Mouse (Mus musculus): Measurements from ENCODE around the gene Ihh. TPM values are rescaled to one million over a fixed set of nuclear protein-coding genes. Genes with fewer than 3 reads are reported as not detected.

Gene Ihh
- total RNA-seq, 2 experiments from 2014 or later: 0.30 to 0.33 TPM

- peak; percentile 25 to 66 for DNase-seq (ENCODE audit: low spot score in 2 of 2)
- intact Hi-C loops (cut with DNase I): loop anchor here (5.0 kb wide), 1 partner anchor 68 kb away; no protein-coding TSS in a partner anchor
Measured at GRCm38 (mm10) chr1:74948784-74949665, 2.4 kb downstream of the Ihh start.

- no peak for DNase-seq (ENCODE audit: low spot score in 2 of 2)
- intact Hi-C loops (cut with DNase I): loop anchor here (5.0 kb wide), 1 partner anchor 69 kb away; no protein-coding TSS in a partner anchor
Measured at GRCm38 (mm10) chr1:74947986-74948670, 3.3 kb downstream of the Ihh start.

- intact Hi-C loops (cut with DNase I): no loop called here
- no peak for DNase-seq (ENCODE audit: low spot score in 2 of 2)
Measured at GRCm38 (mm10) chr1:74941651-74942360, 9.7 kb downstream of the Ihh start.

GRCm38 (mm10) chr1:74939762-74940161 lies 11.7 kb downstream of the Ihh start:
- intact Hi-C loops (cut with DNase I): no loop called here
- DNase-seq (ENCODE audit: low spot score in 2 of 2): no peak

- no peak for DNase-seq (ENCODE audit: low spot score in 2 of 2)
- intact Hi-C loops (cut with DNase I): no loop called here
Measured at GRCm38 (mm10) chr1:74936221-74936830, 15.1 kb downstream of the Ihh start.

- intact Hi-C loops (cut with DNase I): no loop called here
- DNase-seq (ENCODE audit: low spot score in 2 of 2): peak; percentile 59 to 83
Measured at GRCm38 (mm10) chr1:74935402-74935801, 16.1 kb downstream of the Ihh start, which contains the start of gene Cfap65. Gene Cfap65 (minus strand): TSS chr1:74935599.

- intact Hi-C loops (cut with DNase I): no loop called here
- DNase-seq (ENCODE audit: low spot score in 2 of 2): no peak
Measured at GRCm38 (mm10) chr1:74927621-74928296, 23.7 kb downstream of the Ihh start.

- peak; percentile 16 to 54 for DNase-seq (ENCODE audit: low spot score in 2 of 2)
- intact Hi-C loops (cut with DNase I): no loop called here
Measured at GRCm38 (mm10) chr1:74926721-74927120, 24.8 kb downstream of the Ihh start.

GRCm38 (mm10) chr1:74924464-74924863 lies 27.0 kb downstream of the Ihh start:
- intact Hi-C loops (cut with DNase I): no loop called here
- DNase-seq (ENCODE audit: low spot score in 2 of 2): no peak

- no peak for DNase-seq (ENCODE audit: low spot score in 2 of 2)
- intact Hi-C loops (cut with DNase I): no loop called here
Measured at GRCm38 (mm10) chr1:74915706-74916105, 35.8 kb downstream of the Ihh start.

GRCm38 (mm10) chr1:74902191-74902590 lies 49.3 kb downstream of the Ihh start:
- intact Hi-C loops (cut with DNase I): no loop called here
- DNase-seq (ENCODE audit: low spot score in 2 of 2): no peak

GRCm38 (mm10) chr1:74901686-74902085 lies 49.8 kb downstream of the Ihh start:
- intact Hi-C loops (cut with DNase I): no loop called here
- DNase-seq (ENCODE audit: low spot score in 2 of 2): peak; percentile 57 to 74

GRCm38 (mm10) chr1:74900341-74901285 lies 50.9 kb downstream of the Ihh start:
- intact Hi-C loops (cut with DNase I): no loop called here
- no peak for DNase-seq (ENCODE audit: low spot score in 2 of 2)

- DNase-seq (ENCODE audit: low spot score in 2 of 2): no peak
- intact Hi-C loops (cut with DNase I): no loop called here
Measured at GRCm38 (mm10) chr1:74898656-74899431, 52.6 kb downstream of the Ihh start.

- intact Hi-C loops (cut with DNase I): no loop called here
Measured at GRCm38 (mm10) chr1:74897976-74898375, 53.5 kb downstream of the Ihh start.

More at GRCm38 (mm10) chr1:74897976-74898375, 53.5 kb downstream of the Ihh start:
- DNase-seq (ENCODE audit: low spot score in 2 of 2): no peak
